Mouse (Mus musculus) adrenal gland, adult 2 months (tissue): ENCODE measurements around the gene Fbxl13. TPM values are rescaled to one million over a fixed set of nuclear protein-coding genes. Genes with fewer than 3 reads are reported as not detected.

ENCODE experiments used
- DNase-seq: peaks from one replicate; pipeline ENCODE4 v3.0.0; 2021
- long read RNA-seq: library from polyadenylated mRNA; stranded (forward); transcript quantifications from one replicate; pipeline ENCODE4 v2.0.0, GENCODE M21; 2021
- polyA plus RNA-seq: library from polyadenylated mRNA; depleted of rRNA; stranded (reverse); fragments of >200 nt; gene quantifications from 2 replicates; pipeline ENCODE4 v1.2.3, GENCODE M21; 2012; rRNA removed
- total RNA-seq, 2 experiments: library from RNA; stranded (reverse); gene quantifications; 2 replicates each; pipeline ENCODE4 v1.2.3; 2021

Fbxl13 gene
- total RNA-seq = under 1 TPM in 1 of 2 experiments, not detected in 1; 0.20 TPM
- polyA plus RNA-seq = 0.03 and 0.06 TPM in 2 replicates
- long read RNA-seq = 0 reads

DNA sequence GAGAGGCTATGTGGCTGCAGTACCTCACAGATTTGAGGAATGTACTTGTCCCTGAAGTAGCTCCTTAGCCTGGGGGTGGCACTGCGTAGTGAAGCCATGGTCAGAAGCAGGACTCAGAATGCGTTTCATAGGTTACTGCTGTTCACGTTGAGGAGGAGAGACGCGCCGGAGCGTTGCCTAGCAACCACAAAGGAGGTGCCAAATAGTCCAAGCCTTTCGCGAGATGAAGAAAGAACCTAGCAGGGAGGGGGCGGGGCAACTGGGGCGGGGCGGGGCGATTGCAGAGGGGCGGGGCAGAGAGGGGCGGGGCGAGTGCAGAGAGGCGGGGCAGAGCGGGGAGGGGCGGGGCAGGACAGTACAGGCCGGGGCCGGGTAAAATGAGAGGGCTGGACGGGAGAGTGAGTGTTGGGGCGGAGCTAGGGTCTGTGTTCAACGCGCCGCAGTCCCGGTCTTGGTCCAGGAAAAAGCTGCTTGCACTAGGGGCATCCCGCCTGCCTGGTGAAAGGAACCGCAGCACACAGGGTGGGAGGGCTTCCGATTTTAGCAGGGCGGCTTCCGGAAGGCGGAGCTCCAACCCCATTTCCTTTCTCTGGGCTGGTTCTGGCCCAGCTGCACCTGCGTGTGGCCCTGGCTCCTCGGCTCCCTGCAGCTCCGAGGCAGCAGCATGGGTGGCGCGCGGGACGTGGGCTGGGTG lies at the start of gene Fbxl13, which contains the start of gene Armc10:
TSS of gene Fbxl13 (minus strand) at position 196 of the 694 bp plus-strand sequence.
TSS of gene Armc10 (plus strand) at position 375 of the 694 bp plus-strand sequence.
- peak; percentile 90 for DNase-seq

DNA sequence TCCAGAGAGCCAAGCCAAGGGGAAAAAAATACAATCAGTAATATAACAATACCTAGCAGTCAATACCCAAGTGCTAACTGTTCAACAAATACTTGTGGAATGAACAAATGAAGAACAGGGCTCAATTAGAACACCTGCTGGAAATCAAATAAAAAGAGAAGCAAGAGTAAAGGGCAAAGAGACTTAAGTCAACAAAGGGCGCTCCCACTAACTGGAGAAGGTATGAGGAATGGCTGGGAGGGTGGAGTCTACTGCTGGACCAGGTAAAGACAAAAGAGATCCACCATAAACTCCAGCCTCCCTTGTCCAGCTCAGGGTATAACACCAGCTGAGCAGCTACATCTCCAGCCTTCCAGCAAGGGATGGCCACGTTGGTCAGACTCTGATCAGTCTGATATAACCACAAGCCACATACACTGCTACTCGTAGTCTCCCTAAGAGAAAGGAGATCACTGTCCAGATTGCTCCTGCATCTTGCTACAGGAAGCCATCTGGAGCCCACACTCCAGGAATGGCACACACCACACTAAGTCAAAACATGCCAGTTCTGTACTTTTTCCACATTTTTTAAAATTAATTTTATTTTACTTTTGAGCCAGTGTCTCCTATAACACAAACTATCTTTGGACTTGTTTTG lies 49.5 kb upstream of the Fbxl13 start:
- no peak for DNase-seq

DNA sequence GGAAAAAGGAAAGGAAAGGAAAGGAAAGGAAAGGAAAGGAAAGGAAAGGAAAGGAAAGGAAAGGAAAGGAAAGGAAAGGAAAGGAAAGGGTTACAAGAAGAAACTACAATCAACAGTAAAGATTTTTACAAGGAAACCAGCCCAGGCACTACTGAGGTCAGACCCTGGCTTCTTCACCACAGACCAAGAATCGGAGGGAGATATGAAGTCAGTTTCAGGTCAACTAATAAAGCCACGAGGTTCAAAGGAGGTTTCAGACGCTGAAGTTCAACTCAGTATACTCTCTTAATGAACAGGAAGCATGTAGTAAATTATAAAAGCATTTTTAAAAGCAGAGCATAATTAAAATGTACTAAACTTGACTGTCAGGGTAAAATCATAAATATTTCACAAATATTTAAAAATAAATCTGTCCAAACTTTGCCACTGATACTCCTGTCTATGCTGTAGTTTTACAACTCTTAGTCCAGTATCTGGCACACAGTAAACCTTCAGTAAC lies 48.0 kb upstream of the Fbxl13 start:
- DNase-seq = no peak

DNA sequence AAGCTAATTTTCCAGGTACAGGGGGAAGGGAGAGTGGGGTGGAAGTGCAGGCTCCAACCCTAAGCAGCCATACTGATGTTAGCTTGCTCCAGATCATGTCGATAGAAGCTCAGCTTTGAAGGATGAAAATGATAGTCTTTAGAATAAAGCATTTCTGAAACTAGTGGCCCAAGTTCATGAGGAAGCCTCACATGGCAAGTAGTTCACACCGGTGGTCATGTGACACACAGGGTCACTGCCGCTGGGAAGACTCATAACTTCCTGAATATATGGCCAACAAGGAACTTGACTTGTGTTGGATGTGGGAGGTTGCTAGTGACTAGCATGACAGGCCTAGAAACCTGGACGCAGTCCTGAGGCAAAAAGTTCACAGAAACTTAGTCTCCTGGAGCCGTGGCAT lies 46.8 kb upstream of the Fbxl13 start:
- DNase-seq = no peak

DNA sequence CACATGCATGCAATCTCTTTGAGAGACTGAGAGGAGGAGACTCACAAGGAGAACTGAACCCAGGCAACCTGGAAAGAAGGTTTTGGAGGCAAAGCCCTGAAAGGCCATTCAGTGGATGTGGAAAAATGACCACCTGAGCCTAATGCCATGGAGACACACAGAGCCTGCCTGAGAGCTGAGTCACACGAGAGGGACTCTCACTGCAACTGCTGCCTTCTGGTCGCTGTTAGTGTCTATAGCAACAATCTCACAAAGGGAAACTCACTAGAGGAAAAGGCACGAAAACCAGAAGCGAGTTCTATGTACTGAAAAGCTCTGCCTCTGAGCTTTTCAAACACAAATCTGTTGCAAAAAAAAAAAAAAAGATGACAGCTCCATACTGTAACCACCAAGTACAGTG lies 41.6 kb upstream of the Fbxl13 start:
- DNase-seq = no peak

DNA sequence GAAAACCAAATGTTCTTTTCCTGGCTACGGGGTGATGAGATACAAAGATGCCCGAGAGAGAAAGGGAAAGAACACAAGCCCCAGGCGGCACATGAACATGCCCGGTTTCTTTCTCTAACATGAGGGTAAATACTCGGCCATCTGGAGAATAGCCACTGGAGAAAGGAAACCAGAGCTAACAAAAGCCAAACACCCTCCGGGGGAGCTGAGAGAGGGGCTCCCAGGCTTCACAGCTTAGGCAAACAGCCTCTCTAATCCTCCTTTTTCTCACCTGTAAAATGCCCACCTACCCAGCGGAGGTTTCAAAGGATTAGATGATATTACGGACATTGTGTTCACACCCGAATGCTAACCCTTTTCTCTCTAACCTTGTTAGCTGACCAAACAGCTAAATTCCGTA lies 39.6 kb upstream of the Fbxl13 start:
- no peak for DNase-seq

DNA sequence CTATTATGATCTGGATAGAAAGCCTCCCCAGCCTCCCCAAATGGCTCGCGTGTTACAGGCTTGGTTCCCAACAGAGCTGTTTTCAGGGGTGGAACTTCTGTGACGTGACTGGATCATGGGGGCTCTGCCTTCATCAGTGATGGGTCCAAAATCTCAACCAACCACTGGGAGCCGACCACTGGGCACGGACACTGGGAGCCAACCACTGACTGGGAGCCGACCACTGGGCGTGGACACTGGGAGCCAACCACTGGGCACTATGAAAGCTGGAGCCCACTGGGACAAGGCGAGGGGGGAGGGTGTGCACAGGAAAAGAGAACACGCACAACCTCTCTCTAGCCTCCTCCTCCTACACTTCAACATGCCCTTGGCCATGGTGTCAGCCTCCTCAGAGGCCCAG lies 38.4 kb upstream of the Fbxl13 start:
- DNase-seq = no peak

DNA sequence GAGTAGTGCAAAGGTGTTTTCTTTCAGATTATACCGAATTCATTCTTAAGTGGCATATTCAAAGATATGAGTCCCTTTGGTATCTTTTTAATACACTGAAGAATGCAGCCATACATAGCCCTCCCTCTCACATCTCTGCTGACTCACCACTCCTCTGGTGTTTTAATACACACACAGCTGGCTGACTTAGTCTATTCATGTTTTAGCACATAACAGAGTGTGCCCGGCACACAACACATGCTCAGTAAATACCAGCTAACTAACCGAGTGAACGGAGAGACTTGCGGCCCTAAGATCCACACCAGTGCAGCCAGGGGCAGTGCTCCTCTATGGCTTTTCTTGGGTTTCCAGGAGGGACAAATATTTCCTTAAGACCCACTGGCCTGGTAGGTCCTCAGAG lies 35.5 kb upstream of the Fbxl13 start:
- DNase-seq = no peak

DNA sequence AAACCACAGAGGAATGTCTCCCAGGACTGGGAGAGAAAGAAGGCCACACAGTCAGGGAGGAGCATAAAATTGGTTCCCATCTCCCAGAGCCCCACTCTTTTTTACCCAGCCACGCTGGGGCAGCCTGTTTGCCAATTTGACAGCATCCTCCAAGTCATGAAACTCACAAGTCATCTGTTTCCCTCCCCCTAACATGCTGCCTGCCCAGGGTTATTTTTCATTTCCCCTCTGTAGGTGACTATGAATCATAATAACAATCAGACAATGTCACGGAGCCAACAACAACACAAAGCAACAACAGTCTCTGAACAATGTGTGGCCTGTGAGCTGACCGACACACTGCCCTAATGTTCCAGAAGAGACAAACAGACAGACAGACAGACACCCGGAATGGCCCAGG lies 34.6 kb upstream of the Fbxl13 start:
- no peak for DNase-seq

DNA sequence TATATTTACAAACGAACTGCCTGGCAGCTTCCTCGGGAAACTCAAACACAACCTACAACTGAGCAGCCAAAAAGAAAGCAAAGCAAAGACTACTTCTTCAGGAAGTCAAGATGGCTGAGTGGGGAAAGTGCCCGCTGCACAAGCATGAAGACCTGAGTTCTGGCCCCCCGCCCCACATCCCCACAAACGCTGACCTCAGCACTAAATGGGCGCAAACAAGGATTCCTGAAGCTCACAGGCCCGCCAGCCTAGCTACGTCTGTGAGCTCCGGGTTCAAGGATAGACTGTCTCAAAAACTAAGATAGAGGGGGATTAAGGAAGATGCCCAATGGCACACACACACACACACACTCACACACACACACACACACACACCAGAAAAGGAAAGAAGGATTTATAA lies 32.9 kb upstream of the Fbxl13 start:
- no peak for DNase-seq

DNA sequence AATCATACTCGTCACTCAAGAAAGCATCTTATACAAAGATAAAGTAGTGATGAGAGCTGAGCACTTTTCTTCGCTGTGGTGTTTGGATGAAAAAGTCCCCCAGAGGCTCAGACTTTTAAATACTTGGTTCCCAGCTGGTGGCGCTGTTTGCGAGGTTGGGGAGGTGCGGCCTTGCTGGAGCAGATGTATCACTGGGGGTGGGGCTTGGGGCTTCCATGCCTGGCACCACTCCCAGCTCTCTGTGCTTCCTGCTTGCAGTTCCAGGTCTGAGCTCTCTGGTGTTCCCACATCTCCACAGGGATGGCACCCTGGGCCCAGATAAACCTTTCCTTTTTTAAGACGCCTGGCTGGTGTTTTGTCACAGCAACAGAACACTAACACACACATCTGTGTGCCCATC lies 32.5 kb upstream of the Fbxl13 start:
- peak; percentile 46 for DNase-seq

DNA sequence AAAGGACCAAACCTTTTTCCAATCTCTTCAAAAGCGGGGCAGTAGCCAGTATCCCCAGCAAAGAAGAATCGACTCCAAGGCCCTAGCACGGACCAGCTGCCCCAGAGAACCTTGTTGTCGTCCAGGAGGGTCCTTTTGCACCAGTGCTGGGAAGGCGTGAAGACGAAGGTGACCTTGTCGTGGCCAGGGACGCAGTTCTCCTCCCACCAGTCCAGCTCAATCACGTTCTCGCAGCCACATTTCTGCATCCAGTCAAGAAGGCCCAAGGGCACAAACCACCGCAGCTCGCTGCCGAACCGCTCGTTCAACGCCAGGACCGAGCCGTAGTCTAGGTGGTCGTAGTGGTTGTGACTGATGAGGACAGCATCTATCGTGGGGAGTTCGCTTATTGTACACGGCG lies 30.1 kb upstream of the Fbxl13 start:
- DNase-seq = no peak

DNA sequence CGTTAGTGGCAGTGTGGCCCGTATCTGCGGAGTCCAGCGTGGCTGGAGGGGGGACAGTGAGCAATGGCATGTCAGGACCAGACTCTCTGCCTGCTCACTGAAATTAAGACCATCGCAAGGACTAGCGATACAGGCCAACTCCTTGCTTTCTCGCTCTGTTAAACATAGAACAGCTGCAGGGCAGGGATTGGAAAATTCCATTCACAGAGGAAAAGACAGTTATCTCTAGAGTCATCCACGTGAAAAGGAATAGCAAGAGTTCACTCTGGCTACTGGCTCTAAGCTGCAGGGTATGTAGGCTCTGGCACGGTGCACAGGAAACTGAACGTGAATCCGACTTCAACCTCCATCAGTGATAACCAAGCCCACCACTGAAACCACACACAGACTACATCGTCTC lies 29.6 kb upstream of the Fbxl13 start:
- DNase-seq = no peak

DNA sequence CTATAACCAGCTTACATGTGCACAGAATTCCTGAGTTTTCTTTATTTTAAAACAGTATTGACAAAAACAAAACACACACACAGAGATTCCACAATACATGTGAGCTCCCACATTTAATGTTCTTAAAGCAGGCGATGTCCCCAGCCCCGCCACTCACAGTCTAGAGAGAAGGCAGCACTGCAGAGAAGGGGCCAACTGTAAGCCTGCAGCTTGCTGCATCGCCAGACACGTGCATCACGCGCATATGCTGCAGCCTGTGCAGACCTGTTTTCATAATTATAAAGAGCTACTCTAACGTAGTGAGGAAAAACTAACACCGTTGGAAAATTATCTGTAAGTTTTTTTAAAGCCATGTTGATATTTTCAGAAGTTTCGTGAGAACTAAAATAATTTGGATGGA lies 28.3 kb upstream of the Fbxl13 start:
- no peak for DNase-seq

DNA sequence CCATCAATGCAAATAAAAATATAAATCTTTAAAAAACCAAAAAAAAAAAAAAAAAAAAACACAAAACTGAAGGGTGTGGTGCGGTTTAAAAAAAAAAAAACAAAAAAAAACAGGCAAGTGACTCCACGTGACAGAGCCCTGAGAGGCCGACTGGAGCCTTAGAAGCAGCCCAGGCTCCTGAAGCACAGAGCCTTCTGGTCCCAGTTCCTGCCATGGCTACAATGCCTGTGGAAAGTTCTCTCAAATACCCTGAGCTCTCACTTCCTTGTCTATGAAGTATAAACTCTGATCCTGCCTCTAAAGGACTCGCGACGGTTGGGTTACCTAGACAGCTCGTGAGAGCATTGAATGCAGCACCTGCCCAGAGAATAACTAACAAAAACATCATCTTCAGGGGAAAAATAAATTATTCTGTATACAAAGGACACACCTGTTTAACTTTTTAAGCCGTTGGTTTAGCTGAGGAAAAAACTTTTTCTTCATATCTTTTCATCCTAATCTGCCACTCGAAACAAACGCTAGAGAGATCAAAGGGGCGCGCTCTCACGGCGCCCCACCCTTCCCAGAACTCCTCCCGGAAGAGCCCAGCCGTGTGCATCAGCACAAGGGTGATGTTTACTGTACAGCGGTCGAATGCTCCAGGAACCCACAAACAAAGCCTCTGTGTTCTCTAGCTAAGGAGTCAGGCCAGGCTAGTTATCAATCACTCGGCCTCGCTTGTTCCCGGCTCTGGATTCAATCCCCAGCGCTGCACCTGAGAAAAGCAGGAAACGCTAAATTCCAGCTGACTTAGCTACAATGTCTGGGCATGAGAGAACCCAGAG lies 27.6 kb upstream of the Fbxl13 start:
- DNase-seq = no peak

DNA sequence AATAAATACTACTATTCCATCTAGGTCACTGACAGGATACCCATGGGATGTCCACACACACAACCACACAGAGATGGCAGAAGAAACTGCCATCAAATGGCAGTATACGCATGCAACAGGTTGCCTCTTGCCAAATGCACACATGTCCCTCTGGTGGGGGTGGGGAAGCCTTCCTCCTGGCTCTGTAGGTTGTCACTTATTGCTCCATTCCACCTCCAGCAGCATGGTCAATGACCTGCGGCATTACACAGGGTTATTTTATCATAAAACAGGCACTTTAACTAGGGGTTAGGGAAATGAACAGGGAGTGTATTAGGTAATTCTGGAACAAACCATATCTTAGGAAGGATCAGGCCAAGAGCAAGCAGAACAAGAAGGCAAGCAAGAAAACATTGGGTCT lies 23.9 kb upstream of the Fbxl13 start:
- DNase-seq = no peak

DNA sequence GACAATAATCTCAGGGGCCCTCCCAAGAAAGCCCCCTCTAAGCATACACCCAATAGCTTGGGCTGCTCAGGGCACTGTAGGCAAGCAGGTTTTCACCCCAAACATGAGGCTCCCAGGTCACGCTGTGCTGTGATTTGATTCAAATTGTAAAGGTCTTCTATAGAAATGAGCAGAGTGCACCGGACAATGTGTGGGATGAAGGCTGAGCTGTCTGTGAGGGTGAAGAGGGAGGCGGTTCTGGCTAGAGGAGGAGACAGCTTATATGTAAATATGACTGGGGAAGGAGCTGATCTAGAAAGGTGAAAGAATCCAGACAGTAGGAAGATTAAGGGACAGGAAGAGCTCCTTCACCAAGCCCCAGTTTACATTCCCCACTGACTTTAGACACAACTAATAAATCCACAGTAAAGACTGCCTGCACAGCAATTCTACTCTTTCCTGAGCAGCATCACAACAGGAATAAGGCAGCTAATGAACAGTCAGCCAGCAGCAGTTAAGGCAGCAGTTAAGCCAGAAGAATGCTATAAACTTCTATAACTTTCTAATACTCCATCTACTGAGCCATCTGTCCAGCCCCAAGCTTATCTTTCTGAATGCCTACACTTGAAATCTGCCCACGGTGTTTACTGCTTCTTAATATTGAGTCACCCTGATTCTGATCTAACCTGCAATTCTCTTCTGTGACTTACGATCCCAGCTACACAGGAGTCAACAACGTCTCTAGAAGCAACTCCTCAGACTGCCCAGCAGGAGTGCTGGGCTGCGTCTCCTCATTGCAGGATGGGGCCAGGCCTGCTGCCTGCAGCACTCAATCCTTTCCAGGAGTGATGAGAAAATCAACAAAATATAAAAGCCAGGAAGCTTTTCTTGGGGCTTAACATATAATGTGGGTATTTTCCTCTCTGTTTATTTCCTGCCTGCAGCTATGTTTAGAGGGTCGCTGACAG lies 22.0 kb upstream of the Fbxl13 start:
- no peak for DNase-seq

DNA sequence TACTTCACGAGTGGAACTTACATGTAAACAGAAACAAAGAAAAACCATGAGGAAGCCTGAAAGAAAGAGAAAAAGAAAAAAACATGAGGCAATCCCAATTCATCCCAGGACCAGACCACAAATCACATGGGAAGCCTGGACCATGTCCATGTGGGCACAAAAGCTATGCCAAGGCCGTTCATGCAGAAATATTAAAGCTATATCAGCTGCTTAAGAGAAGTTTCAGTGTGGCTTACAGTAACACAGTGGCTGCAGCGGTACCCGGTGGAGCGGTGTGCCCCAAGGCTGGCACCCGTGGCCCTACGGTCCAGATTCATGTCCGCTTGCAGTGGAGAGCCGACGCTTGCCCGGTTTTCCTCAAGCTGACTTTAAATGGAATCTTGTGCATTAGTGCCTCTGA lies 17.6 kb upstream of the Fbxl13 start:
- peak; percentile 60 for DNase-seq

DNA sequence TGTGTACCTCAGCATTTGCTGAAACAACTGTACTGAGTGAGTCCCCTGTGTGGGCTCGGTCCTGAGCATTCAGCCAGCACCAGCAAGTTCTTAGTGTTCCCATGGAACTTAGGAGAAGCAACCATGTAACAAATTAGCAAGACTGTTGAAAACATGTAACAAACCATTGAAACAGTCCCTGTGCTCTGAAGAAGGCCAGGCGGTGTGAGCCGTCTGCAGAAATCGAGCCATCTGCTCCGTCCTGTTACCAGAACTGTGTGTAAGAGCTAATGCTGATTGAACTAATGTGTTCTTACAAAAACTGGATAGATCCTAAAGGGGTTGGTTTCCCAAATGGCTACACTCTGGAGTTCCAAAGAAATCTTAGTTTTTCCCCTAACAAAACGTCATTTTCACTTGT lies 15.4 kb upstream of the Fbxl13 start:
- no peak for DNase-seq

DNA sequence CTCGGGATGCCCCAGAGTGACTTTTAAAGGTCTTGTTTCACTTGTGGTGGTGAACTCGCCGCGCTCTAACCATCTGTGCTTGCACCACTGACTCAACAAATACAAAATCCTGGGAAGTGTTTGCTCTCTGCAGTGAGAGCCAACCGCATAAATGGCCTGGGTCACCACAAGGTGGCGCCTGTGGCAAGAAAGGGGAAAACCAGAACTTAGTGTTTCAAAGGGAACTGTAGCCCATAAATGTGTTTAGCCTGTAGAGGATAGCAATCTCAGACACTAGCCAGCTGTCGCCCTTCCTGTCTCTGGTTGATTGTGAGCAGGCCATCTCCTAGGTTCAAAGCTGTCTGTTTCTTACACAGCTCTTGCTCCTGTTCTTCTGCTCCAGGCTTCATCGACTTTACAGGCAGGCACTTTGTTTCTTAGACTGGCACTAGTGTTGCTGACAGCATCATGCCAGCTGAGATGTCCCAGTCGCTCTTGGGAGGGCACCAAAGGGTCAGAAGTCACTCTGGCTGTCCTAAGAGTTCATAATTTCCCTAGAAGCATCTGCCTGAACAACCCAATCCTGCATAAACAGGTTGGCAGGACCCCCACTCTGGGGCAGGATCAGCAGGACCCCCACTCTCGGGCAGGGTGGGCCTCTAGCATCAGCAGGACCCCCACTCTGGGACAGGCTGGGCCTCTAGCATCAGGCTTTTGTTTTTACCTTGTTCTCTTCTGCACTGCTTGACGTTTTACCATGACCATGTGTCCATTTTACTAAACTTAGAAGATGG lies 13.4 kb upstream of the Fbxl13 start:
- DNase-seq = peak; percentile 85

DNA sequence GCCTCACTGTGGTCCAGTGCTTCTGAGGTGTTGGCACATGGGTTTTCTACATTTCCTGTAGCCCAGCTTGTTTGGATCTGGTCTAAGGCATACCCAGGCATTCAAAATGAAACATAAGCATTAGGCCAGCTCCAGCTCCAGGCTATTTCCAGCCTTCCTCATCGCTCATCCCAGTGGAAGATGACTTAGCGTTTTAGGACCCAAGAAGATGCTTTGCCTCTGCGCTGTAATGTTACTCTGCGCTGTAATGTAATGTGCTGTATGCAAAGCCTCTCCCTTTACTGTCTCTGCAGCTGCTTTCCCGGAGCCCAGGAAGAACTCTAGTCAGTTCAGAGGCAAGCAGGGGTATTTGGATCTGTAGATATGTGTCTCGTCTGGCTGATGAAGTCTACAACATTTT lies 12.6 kb upstream of the Fbxl13 start:
- no peak for DNase-seq
